Mouse (Mus musculus) intestine, embryonic 16.5 days (tissue): Measurements from ENCODE around the gene Shkbp1. TPM values are rescaled to one million over a fixed set of nuclear protein-coding genes. Genes with fewer than 3 reads are reported as not detected.

Source experiments
- ATAC-seq: fragments of 200-750 bp; cut with Nextera tagmentation; 2 replicates; pipeline ENCODE4 v1.8.0; 2017; ENCODE audit warnings: moderate TSS enrichment, moderate library complexity
- H3K27ac ChIP-seq: fragments of 300-500 bp; sonication (generic); 2 replicates; pipeline ENCODE4 v1.5.1; 2014; ENCODE audit warnings: mild to moderate bottlenecking, low read length
- H3K27me3 ChIP-seq: fragments of 300-500 bp; sonication (generic); replicated peaks from 2 replicates; pipeline ENCODE4 v1.6.1; 2014; ENCODE audit warnings: low read length, control low read depth, mixed read lengths; ENCODE audit not compliant: control insufficient read depth, insufficient read depth
- H3K36me3 ChIP-seq: fragments of 300-500 bp; sonication (generic); 2 replicates; pipeline ENCODE4 v1.6.1; 2014; ENCODE audit warnings: low read length, control low read depth; ENCODE audit not compliant: control insufficient read depth, insufficient read depth
- H3K4me1 ChIP-seq: fragments of 300-500 bp; sonication (generic); 2 replicates; pipeline ENCODE4 v1.6.1; 2014; ENCODE audit warnings: low read length, control low read depth, mixed read lengths; ENCODE audit not compliant: control insufficient read depth, insufficient read depth
- H3K4me2 ChIP-seq: fragments of 300-500 bp; sonication (generic); 2 replicates; pipeline ENCODE4 v1.6.1; 2014; ENCODE audit warnings: low read depth, low read length, control low read depth
- H3K4me3 ChIP-seq: fragments of 300-500 bp; sonication (generic); 2 replicates; pipeline ENCODE4 v1.5.1; 2014; ENCODE audit warnings: mild to moderate bottlenecking, low read length
- H3K9ac ChIP-seq: fragments of 300-500 bp; sonication (generic); 2 replicates; pipeline ENCODE4 v1.6.1; 2014; ENCODE audit warnings: low read depth, low read length
- H3K9me3 ChIP-seq: fragments of 300-500 bp; sonication (generic); 2 replicates; pipeline ENCODE4 v1.6.1; 2016; ENCODE audit warnings: low read length, control low read depth; ENCODE audit not compliant: control insufficient read depth
- WGBS: fragments of 180-500 bp; shearing (Covaris S2); extraction: QIAGEN DNeasy Blood & Tissue Kit; methylation state at CpG from one replicate; pipeline ENCODE4 v1.1.7; 2014; 5-methylcytosine and 5-hydroxymethylcytosine counted together
- polyA plus RNA-seq: library from polyadenylated mRNA; unstranded; fragments of >200 nt; fragmentation: Nextera tagmentation; extraction: Ambion mirVana; gene quantifications from 2 replicates; pipeline ENCODE4 v1.2.1, GENCODE M21; 2015

Shkbp1 gene
- polyA plus RNA-seq, 1 experiment from 2014 or later: 37.8 TPM

- Histone ChIP-seq H3K9ac (no peak overlapping the region), H3K36me3 (no peaks in the 10 kb centered on the region), H3K9me3 (no peaks in the 10 kb centered on the region), H3K27me3 (peaks cover 15% of the 10 kb centered on the region), H3K4me2 (no peak overlapping the region), H3K27ac (no peak overlapping the region), H3K4me1 (no peaks in the 10 kb centered on the region), H3K4me3 (no peak overlapping the region)
- WGBS: 70% methylated on average over 6 of the region's 6 CpGs
- ATAC-seq: no peak
Observed at GRCm38 (mm10) chr7:27389213-27389612, 33.4 kb upstream of the Shkbp1 start.

- H3K4me3 ChIP-seq: no peak overlapping the region
- ATAC-seq: no peak; the same call in 1 of the 2 replicates
- H3K27me3 ChIP-seq: no peaks in the 10 kb centered on the region
- no peak overlapping the region for H3K4me2 ChIP-seq
- H3K9ac ChIP-seq: no peak overlapping the region
- WGBS: 32% methylated on average over 4 of the region's 4 CpGs
- no peak overlapping the region for H3K27ac ChIP-seq
- no peaks in the 10 kb centered on the region for H3K9me3 ChIP-seq
- H3K4me1 ChIP-seq: no peaks in the 10 kb centered on the region
- no peaks in the 10 kb centered on the region for H3K36me3 ChIP-seq
Observed at GRCm38 (mm10) chr7:27384731-27385130, 28.9 kb upstream of the Shkbp1 start.

DNA sequence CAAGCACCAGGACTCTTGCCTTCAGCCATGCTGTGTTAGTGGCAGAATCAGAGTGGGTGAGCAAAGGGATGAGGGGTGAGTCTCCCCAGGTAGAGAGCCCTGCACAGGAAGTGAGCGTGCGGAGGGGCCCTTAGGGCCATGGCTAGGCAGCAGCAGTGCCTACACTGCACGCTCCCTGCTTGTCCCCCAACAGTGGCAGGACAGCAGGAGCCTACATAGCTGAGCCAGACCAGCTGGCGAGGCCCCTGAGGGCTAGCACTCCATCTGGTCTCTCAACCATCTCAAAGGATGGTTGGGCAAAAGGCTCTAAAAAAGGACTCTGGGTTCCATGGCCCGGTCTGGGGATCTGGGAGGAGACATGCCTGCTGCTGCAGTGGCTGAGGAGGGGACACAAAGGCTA, 28.3 kb upstream of the Shkbp1 start:
- no peak for ATAC-seq
- no peak overlapping the region for H3K4me2 ChIP-seq

GRCm38 (mm10) chr7:27383233-27383632, 27.4 kb upstream of the Shkbp1 start:
- Histone ChIP-seq H3K36me3 (no peaks in the 10 kb centered on the region), H3K27ac (no peak overlapping the region), H3K4me3 (no peak overlapping the region), H3K4me2 (no peak overlapping the region), H3K9ac (no peak overlapping the region), H3K27me3 (no peaks in the 10 kb centered on the region), H3K9me3 (no peaks in the 10 kb centered on the region), H3K4me1 (no peaks in the 10 kb centered on the region)
- no peak for ATAC-seq
- WGBS: 88% methylated on average over 1 of the region's 1 CpGs

More for the DNA sequence above, 28.3 kb upstream of the Shkbp1 start:
- Histone ChIP-seq H3K36me3 (no peaks in the 10 kb centered on the region), H3K4me3 (no peak overlapping the region), H3K27ac (no peak overlapping the region), H3K4me1 (no peaks in the 10 kb centered on the region), H3K9me3 (no peaks in the 10 kb centered on the region), H3K9ac (peak overlapping the region; percentile 14; the same call in 1 of the 2 replicates), H3K27me3 (no peaks in the 10 kb centered on the region)
- 69% methylated on average over 5 of the region's 5 CpGs for WGBS

- no peak for ATAC-seq
- 45% methylated on average over 4 of the region's 4 CpGs for WGBS
Observed at GRCm38 (mm10) chr7:27381560-27381959, 25.7 kb upstream of the Shkbp1 start.

GRCm38 (mm10) chr7:27381009-27381408, 25.2 kb upstream of the Shkbp1 start:
- peaks cover 5% of the 10 kb centered on the region; the same call in 1 of the 2 replicates for H3K27me3 ChIP-seq
- H3K4me1 ChIP-seq: no peaks in the 10 kb centered on the region
- H3K4me2 ChIP-seq: no peak overlapping the region
- WGBS: 46% methylated on average over 1 of the region's 1 CpGs
- H3K4me3 ChIP-seq: no peak overlapping the region
- no peaks in the 10 kb centered on the region for H3K36me3 ChIP-seq
- ATAC-seq: no peak
- H3K27ac ChIP-seq: no peak overlapping the region
- peaks cover 2% of the 10 kb centered on the region; the same call in 1 of the 2 replicates for H3K9me3 ChIP-seq
- H3K9ac ChIP-seq: no peak overlapping the region

More at GRCm38 (mm10) chr7:27381560-27381959, 25.7 kb upstream of the Shkbp1 start:
- peaks cover under 1% of the 10 kb centered on the region; the same call in 1 of the 2 replicates for H3K9me3 ChIP-seq
- no peak overlapping the region for H3K27ac ChIP-seq
- H3K4me2 ChIP-seq: no peak overlapping the region
- H3K9ac ChIP-seq: no peak overlapping the region
- no peaks in the 10 kb centered on the region for H3K4me1 ChIP-seq
- H3K27me3 ChIP-seq: 0 out of 2 replicates have a peak, but pooled peaks cover under 1% of the 10 kb centered on the region
- H3K4me3 ChIP-seq: no peak overlapping the region
- no peaks in the 10 kb centered on the region for H3K36me3 ChIP-seq

- H3K4me3 ChIP-seq: no peak overlapping the region
- 86% methylated on average over 6 of the region's 6 CpGs for WGBS
- H3K27me3 ChIP-seq: peaks cover 13% of the 10 kb centered on the region; the same call in 1 of the 2 replicates
- H3K36me3 ChIP-seq: no peaks in the 10 kb centered on the region
- H3K9ac ChIP-seq: no peak overlapping the region
- no peaks in the 10 kb centered on the region for H3K4me1 ChIP-seq
- peaks cover 2% of the 10 kb centered on the region; the same call in 1 of the 2 replicates for H3K9me3 ChIP-seq
- no peak for ATAC-seq
- H3K4me2 ChIP-seq: no peak overlapping the region
- H3K27ac ChIP-seq: no peak overlapping the region
Observed at GRCm38 (mm10) chr7:27379836-27380235, 24.0 kb upstream of the Shkbp1 start.

GRCm38 (mm10) chr7:27378431-27378830, 22.6 kb upstream of the Shkbp1 start:
- H3K4me1 ChIP-seq: no peaks in the 10 kb centered on the region
- peaks cover 23% of the 10 kb centered on the region for H3K27me3 ChIP-seq
- no peak overlapping the region for H3K27ac ChIP-seq
- no peak overlapping the region for H3K4me2 ChIP-seq
- H3K9ac ChIP-seq: no peak overlapping the region
- ATAC-seq: peak; percentile 66; the same call in 1 of the 2 replicates
- H3K36me3 ChIP-seq: no peaks in the 10 kb centered on the region
- WGBS: 21% methylated on average over 4 of the region's 4 CpGs
- peaks cover 2% of the 10 kb centered on the region; the same call in 1 of the 2 replicates for H3K9me3 ChIP-seq
- no peak overlapping the region for H3K4me3 ChIP-seq

DNA sequence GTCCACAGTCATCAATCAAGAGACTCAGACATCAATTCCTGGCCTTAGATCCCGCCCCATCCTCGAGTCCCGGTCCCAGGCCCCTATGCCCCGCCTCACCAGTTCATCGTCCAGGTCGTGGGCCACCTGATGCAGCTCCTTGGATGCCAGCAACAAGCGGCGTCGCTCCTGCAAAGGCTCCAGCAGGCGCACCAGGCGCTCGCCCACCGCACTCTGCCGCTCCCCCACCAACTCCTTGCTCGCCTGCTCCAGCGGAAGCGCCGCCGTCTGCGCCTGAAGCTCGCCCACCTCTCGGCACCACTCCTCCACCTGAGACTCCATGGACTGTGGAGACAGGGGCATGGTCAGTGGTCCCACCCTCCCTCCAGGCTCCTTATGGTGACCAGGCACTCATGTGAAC, 19.5 kb upstream of the Shkbp1 start:
- H3K4me1 ChIP-seq: 0 out of 2 replicates have a peak, but pooled peaks cover 5% of the 10 kb centered on the region
- H3K4me3 ChIP-seq: no peak overlapping the region
- H3K9ac ChIP-seq: no peak overlapping the region
- H3K36me3 ChIP-seq: no peaks in the 10 kb centered on the region
- H3K4me2 ChIP-seq: no peak overlapping the region
- ATAC-seq: no peak
- no peak overlapping the region for H3K27ac ChIP-seq
- 3% methylated on average over 22 of the region's 22 CpGs for WGBS
- H3K27me3 ChIP-seq: peaks cover 52% of the 10 kb centered on the region
- H3K9me3 ChIP-seq: peaks cover 2% of the 10 kb centered on the region; the same call in 1 of the 2 replicates
